Mouse (Mus musculus) limb, embryonic 15.5 days (tissue): Measurements from ENCODE around the gene Syp. TPM values are rescaled to one million over a fixed set of nuclear protein-coding genes. Genes with fewer than 3 reads are reported as not detected.

Source experiments
- ATAC-seq: fragments of 200-750 bp; cut with Nextera tagmentation; 2 replicates; pipeline ENCODE4 v1.8.0; 2017; ENCODE audit warnings: low read depth, moderate TSS enrichment; ENCODE audit not compliant: insufficient number of reproducible peaks, low FRiP score, low TSS enrichment
- H3K27ac ChIP-seq: fragments of 300-500 bp; sonication (generic); 2 replicates; pipeline ENCODE4 v1.5.1; 2015; ENCODE audit warnings: moderate library complexity, mild to moderate bottlenecking, inconsistent platforms
- H3K27me3 ChIP-seq: fragments of 300-500 bp; sonication (generic); 2 replicates; pipeline ENCODE4 v1.6.1; 2015; ENCODE audit warnings: inconsistent platforms
- H3K36me3 ChIP-seq: fragments of 300-500 bp; sonication (generic); 2 replicates; pipeline ENCODE4 v1.6.1; 2015; ENCODE audit warnings: inconsistent platforms
- H3K4me1 ChIP-seq: fragments of 300-500 bp; sonication (generic); 2 replicates; pipeline ENCODE4 v1.6.1; 2015; ENCODE audit warnings: inconsistent platforms
- H3K4me2 ChIP-seq: fragments of 300-500 bp; sonication (generic); 2 replicates; pipeline ENCODE4 v1.6.1; 2015; ENCODE audit warnings: mild to moderate bottlenecking, inconsistent platforms
- H3K4me3 ChIP-seq: fragments of 300-500 bp; sonication (generic); 2 replicates; pipeline ENCODE4 v1.5.1; 2015; ENCODE audit warnings: mild to moderate bottlenecking, inconsistent platforms
- H3K9ac ChIP-seq: fragments of 300-500 bp; sonication (generic); 2 replicates; pipeline ENCODE4 v1.6.1; 2015; ENCODE audit warnings: inconsistent platforms
- H3K9me3 ChIP-seq: fragments of 300-500 bp; sonication (generic); 2 replicates; pipeline ENCODE4 v1.6.1; 2016; ENCODE audit warnings: inconsistent platforms
- WGBS: fragments of 180-500 bp; shearing (Covaris S2); methylation state at CpG from one replicate; pipeline ENCODE4 v1.1.7; 2015; 5-methylcytosine and 5-hydroxymethylcytosine counted together
- polyA plus RNA-seq: library from polyadenylated mRNA; unstranded; fragments of >200 nt; fragmentation: Nextera tagmentation; extraction: Ambion mirVana; gene quantifications from 2 replicates; pipeline ENCODE4 v1.2.1, GENCODE M21; 2015

Gene Syp
- polyA plus RNA-seq: 1.4 and 1.7 TPM in 2 replicates

GRCm38 (mm10) chrX:7638401-7639091, at the start of gene Syp:
Gene Syp (plus strand): TSS chrX:7638471.
- H3K4me3 ChIP-seq: peak within 1 kb of the TSS; percentile 25
- WGBS: 17% methylated on average over 33 of the region's 42 CpGs
- peak; percentile 53; the same call in 1 of the 2 replicates for ATAC-seq

GRCm38 (mm10) chrX:7595371-7595770, 42.9 kb upstream of the Syp start:
- no peak for ATAC-seq
- Histone ChIP-seq H3K27ac (no peak overlapping the region), H3K36me3 (peaks cover 20% of the 10 kb centered on the region; the same call in 1 of the 2 replicates), H3K4me2 (no peak overlapping the region), H3K27me3 (no peaks in the 10 kb centered on the region), H3K4me1 (no peaks in the 10 kb centered on the region), H3K4me3 (no peak overlapping the region), H3K9ac (no peak overlapping the region), H3K9me3 (no peaks in the 10 kb centered on the region)
- 81% methylated on average over 9 of the region's 9 CpGs for WGBS

More at GRCm38 (mm10) chrX:7638401-7639091, at the start of gene Syp:
- Histone ChIP-seq H3K36me3 (no peaks in the 10 kb centered on the region), H3K27me3 (0 out of 2 replicates have a peak, but pooled peaks cover 8% of the 10 kb centered on the region), H3K27ac (no peak within 1 kb of the TSS), H3K9me3 (no peaks in the 10 kb centered on the region), H3K4me2 (peak within 1 kb of the TSS; percentile 47), H3K9ac (no peak within 1 kb of the TSS), H3K4me1 (no peaks in the 10 kb centered on the region)

GRCm38 (mm10) chrX:7604004-7604403, 34.3 kb upstream of the Syp start:
- Histone ChIP-seq H3K36me3 (no peaks in the 10 kb centered on the region), H3K4me2 (no peak overlapping the region), H3K27ac (no peak overlapping the region), H3K4me1 (0 out of 2 replicates have a peak, but pooled peaks cover 5% of the 10 kb centered on the region), H3K9ac (no peak overlapping the region), H3K9me3 (no peaks in the 10 kb centered on the region), H3K27me3 (no peaks in the 10 kb centered on the region), H3K4me3 (peak overlapping the region; percentile 49; the same call in 1 of the 2 replicates)
- ATAC-seq: no peak
- WGBS: 89% methylated on average over 7 of the region's 7 CpGs

- H3K27me3 ChIP-seq: no peaks in the 10 kb centered on the region
- H3K27ac ChIP-seq: peak within 1 kb of the TSS; percentile 69
- H3K36me3 ChIP-seq: no peaks in the 10 kb centered on the region
- H3K4me3 ChIP-seq: peak within 1 kb of the TSS; percentile 49
- 0 out of 2 replicates have a peak, but pooled peaks cover 7% of the 10 kb centered on the region for H3K4me1 ChIP-seq
- peak; percentile 85; the same call in 1 of the 2 replicates for ATAC-seq
- H3K9me3 ChIP-seq: no peaks in the 10 kb centered on the region
- WGBS: 21% methylated on average over 28 of the region's 28 CpGs
- H3K9ac ChIP-seq: peak within 1 kb of the TSS; percentile 20; the same call in 1 of the 2 replicates
- peak within 1 kb of the TSS; percentile 46 for H3K4me2 ChIP-seq
These were observed 33.2 kb upstream of the Syp start, which contains the start of gene Ccdc22 for GRCm38 (mm10) chrX:7604879-7605574. Gene Ccdc22 (minus strand): TSS chrX:7605517.

GRCm38 (mm10) chrX:7605575-7605941, 32.7 kb upstream of the Syp start:
- Histone ChIP-seq H3K27ac (no peak overlapping the region), H3K9ac (no peak overlapping the region), H3K4me1 (0 out of 2 replicates have a peak, but pooled peaks cover 9% of the 10 kb centered on the region), H3K4me3 (no peak overlapping the region), H3K4me2 (no peak overlapping the region), H3K36me3 (no peaks in the 10 kb centered on the region), H3K27me3 (no peaks in the 10 kb centered on the region), H3K9me3 (no peaks in the 10 kb centered on the region)
- WGBS: 45% methylated on average over 8 of the region's 8 CpGs
- ATAC-seq: no peak

GRCm38 (mm10) chrX:7606783-7607182, 31.5 kb upstream of the Syp start, which contains the start of gene Cacna1f:
Gene Cacna1f (plus strand): TSS chrX:7607083.
- H3K4me2 ChIP-seq: no peak within 1 kb of the TSS
- no peak within 1 kb of the TSS for H3K4me3 ChIP-seq
- H3K4me1 ChIP-seq: 0 out of 2 replicates have a peak, but pooled peaks cover 9% of the 10 kb centered on the region
- 0 out of 2 replicates have a peak, but pooled peaks cover 2% of the 10 kb centered on the region for H3K27me3 ChIP-seq
- H3K9ac ChIP-seq: no peak within 1 kb of the TSS
- no peaks in the 10 kb centered on the region for H3K9me3 ChIP-seq
- H3K27ac ChIP-seq: no peak within 1 kb of the TSS
- 73% methylated on average over 6 of the region's 6 CpGs for whole genome bisulfite sequencing
- ATAC-seq: no peak
- H3K36me3 ChIP-seq: no peaks in the 10 kb centered on the region

- H3K4me1 ChIP-seq: 0 out of 2 replicates have a peak, but pooled peaks cover 4% of the 10 kb centered on the region
- no peak overlapping the region for H3K27ac ChIP-seq
- no peak for ATAC-seq
- 0 out of 2 replicates have a peak, but pooled peaks cover 2% of the 10 kb centered on the region for H3K27me3 ChIP-seq
- H3K36me3 ChIP-seq: no peaks in the 10 kb centered on the region
- H3K4me2 ChIP-seq: peak overlapping the region; percentile 66
- peak overlapping the region; percentile 40 for H3K4me3 ChIP-seq
- 25% methylated on average over 21 of the region's 21 CpGs for WGBS
- H3K9me3 ChIP-seq: no peaks in the 10 kb centered on the region
- H3K9ac ChIP-seq: peak overlapping the region; percentile 20; the same call in 1 of the 2 replicates
These were observed 28.2 kb upstream of the Syp start for GRCm38 (mm10) chrX:7610035-7610434.

- ATAC-seq: no peak
- no peaks in the 10 kb centered on the region for H3K9me3 ChIP-seq
- 26% methylated on average over 26 of the region's 26 CpGs for WGBS
These were observed 27.6 kb upstream of the Syp start for GRCm38 (mm10) chrX:7610536-7611258.

GRCm38 (mm10) chrX:7617889-7618551, 20.3 kb upstream of the Syp start:
- Histone ChIP-seq H3K27ac (no peak overlapping the region), H3K4me3 (no peak overlapping the region), H3K4me2 (no peak overlapping the region), H3K9ac (no peak overlapping the region), H3K36me3 (no peaks in the 10 kb centered on the region), H3K4me1 (no peaks in the 10 kb centered on the region), H3K9me3 (no peaks in the 10 kb centered on the region), H3K27me3 (no peaks in the 10 kb centered on the region)
- no peak for ATAC-seq
- WGBS: 78% methylated on average over 12 of the region's 12 CpGs

More at GRCm38 (mm10) chrX:7610536-7611258, 27.6 kb upstream of the Syp start:
- H3K4me1 ChIP-seq: 0 out of 2 replicates have a peak, but pooled peaks cover 4% of the 10 kb centered on the region
- 0 out of 2 replicates have a peak, but pooled peaks cover 2% of the 10 kb centered on the region for H3K27me3 ChIP-seq
- peak overlapping the region; percentile 66 for H3K4me2 ChIP-seq
- peak overlapping the region; percentile 20; the same call in 1 of the 2 replicates for H3K9ac ChIP-seq
- H3K4me3 ChIP-seq: peak overlapping the region; percentile 40
- no peak overlapping the region for H3K27ac ChIP-seq
- H3K36me3 ChIP-seq: no peaks in the 10 kb centered on the region

GRCm38 (mm10) chrX:7632560-7632959, 5.7 kb upstream of the Syp start:
- no peaks in the 10 kb centered on the region for H3K9me3 ChIP-seq
- no peaks in the 10 kb centered on the region for H3K4me1 ChIP-seq
- H3K9ac ChIP-seq: no peak overlapping the region
- no peak overlapping the region for H3K4me2 ChIP-seq
- 80% methylated on average over 6 of the region's 6 CpGs for WGBS
- H3K4me3 ChIP-seq: no peak overlapping the region
- H3K36me3 ChIP-seq: no peaks in the 10 kb centered on the region
- ATAC-seq: no peak
- H3K27ac ChIP-seq: no peak overlapping the region
- no peaks in the 10 kb centered on the region for H3K27me3 ChIP-seq

- 0 out of 2 replicates have a peak, but pooled peaks cover 5% of the 10 kb centered on the region for H3K27me3 ChIP-seq
- H3K36me3 ChIP-seq: no peaks in the 10 kb centered on the region
- no peak for ATAC-seq
- no peaks in the 10 kb centered on the region for H3K9me3 ChIP-seq
- H3K27ac ChIP-seq: no peak overlapping the region
- H3K4me1 ChIP-seq: no peaks in the 10 kb centered on the region
- 66% methylated on average over 3 of the region's 3 CpGs for WGBS
- no peak overlapping the region for H3K4me3 ChIP-seq
- no peak overlapping the region for H3K4me2 ChIP-seq
- no peak overlapping the region for H3K9ac ChIP-seq
These were observed 3.2 kb upstream of the Syp start for GRCm38 (mm10) chrX:7635101-7635500.
